Mouse (Mus musculus) liver, adult 2 months (tissue): ENCODE data around the gene Ggt5.

Experiments
- CTCF ChIP-seq: fragments of 200-500 bp; IDR thresholded peaks from 2 replicates; pipeline ENCODE4 v1.5.1; 2011; ENCODE audit warnings: low read depth, low read length, control low read depth
- POLR2A ChIP-seq: fragments of 200-500 bp; IDR thresholded peaks from 2 replicates; pipeline ENCODE4 v1.6.1; 2011; ENCODE audit warnings: low read length, control low read depth; ENCODE audit not compliant: insufficient read depth; ENCODE audit errors: extremely low read depth

DNA sequence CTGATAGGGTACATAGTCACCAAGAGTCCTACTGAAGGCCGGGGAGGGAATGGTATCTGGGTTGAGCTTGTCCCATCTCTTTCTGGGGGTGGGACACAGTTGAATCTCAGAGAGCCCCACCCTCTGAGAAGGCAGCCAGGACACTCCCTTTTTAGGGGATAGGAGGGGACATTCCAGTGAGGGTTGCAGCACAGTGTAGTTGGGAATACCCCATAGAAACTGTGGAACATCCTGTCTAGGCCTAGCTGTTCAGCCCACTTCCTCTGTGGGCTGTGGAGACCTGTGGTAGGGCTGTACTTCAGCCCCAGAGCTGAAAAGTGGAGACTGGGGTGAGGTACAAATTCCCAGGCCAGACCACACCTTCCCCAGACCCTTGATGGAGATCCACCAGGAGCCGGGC is 53.8 kb downstream of the Ggt5 start:
- no peak for TF ChIP-seq CTCF
- no peak for TF ChIP-seq POLR2A
